Mouse (Mus musculus): ENCODE measurements around the gene Pitpna.

- no peak for TF ChIP-seq MAX (IDR thresholded peaks at IDR 0.05; ENCODE audit: low read length)
- no peak for TF ChIP-seq RAD21 (IDR thresholded peaks at IDR 0.05; ENCODE audit: low read depth, low read length)
- TF ChIP-seq GATA1 (IDR thresholded peaks at IDR 0.05; ENCODE audit: low read depth, low read length) = no peak
- no peak for TF ChIP-seq ZNF384 (IDR thresholded peaks at IDR 0.05; ENCODE audit: low read depth, low read length)
- no peak for TF ChIP-seq MAFK (IDR thresholded peaks at IDR 0.05; ENCODE audit: borderline replicate concordance, low read depth, low read length)
- peak; percentile 78; the same call in 1 of the 2 replicates for TF ChIP-seq UBTF (IDR thresholded peaks at IDR 0.05; ENCODE audit: borderline replicate concordance, insufficient read depth, low read depth, low read length)
- no peak; a peak in 1 of 4 replicates for TF ChIP-seq EP300 (IDR thresholded peaks at IDR 0.05; ENCODE audit: low read depth in 1 of 2, low read length in 2 of 2)
Observed at GRCm38 (mm10) chr11:75651426-75652221, 63.7 kb downstream of the Pitpna start.

Measured in MEL (cell line).